Mouse (Mus musculus) WW6 (cell line): ENCODE data around the gene Iqsec1.
"Not testable (repeated sequence)": the region's sequence is repeated elsewhere in the genome, so short reads cannot be mapped to it uniquely, and the experiment has no call there.

Source experiments
- DNase-seq: peaks from one replicate; pipeline ENCODE4 v3.0.0-alpha.2; 2013; ENCODE audit warnings: low read depth, low spot score

Iqsec1 gene

DNA sequence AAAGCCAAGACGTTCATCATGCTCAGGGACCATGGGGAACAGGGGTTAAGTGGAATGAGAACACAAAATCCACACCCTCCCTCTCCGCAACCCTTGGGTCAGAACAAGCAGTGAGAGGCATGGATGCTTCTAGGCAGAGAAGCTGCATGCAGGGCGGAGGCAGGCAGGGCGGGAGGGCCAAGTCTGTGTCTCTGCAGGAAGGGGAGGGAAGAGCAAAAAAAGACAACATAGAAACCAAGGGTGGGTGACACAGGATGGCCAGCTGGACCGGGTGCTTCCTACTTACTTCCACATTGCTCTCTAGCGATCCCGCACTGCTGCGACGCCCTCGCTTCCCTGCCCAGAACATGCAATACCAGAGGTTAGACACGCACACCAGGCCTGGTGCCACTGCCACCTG, 324.7 kb downstream of the Iqsec1 start:
- no peak for DNase-seq

- DNase-seq = no peak
Measured at GRCm38 (mm10) chr6:90662148-90662547, 326.3 kb downstream of the Iqsec1 start.

DNA sequence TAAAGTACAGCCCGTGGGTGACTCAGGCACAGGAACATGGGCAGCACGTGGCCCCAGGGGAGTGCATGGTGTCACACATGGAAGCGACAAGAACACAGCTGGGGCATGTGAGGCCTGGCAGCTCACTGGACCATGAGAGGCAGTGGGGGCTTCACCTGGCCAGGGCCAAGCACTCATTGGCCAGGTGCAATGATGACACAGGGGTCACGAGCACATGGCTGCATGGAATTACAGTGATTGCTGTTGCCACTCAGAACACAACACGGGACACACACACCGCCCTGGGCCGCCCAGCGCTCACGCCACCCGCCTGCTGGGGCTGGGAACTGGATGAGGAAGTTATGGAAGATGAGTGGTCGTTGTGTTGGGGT, 327.5 kb downstream of the Iqsec1 start:
- DNase-seq = no peak

DNA sequence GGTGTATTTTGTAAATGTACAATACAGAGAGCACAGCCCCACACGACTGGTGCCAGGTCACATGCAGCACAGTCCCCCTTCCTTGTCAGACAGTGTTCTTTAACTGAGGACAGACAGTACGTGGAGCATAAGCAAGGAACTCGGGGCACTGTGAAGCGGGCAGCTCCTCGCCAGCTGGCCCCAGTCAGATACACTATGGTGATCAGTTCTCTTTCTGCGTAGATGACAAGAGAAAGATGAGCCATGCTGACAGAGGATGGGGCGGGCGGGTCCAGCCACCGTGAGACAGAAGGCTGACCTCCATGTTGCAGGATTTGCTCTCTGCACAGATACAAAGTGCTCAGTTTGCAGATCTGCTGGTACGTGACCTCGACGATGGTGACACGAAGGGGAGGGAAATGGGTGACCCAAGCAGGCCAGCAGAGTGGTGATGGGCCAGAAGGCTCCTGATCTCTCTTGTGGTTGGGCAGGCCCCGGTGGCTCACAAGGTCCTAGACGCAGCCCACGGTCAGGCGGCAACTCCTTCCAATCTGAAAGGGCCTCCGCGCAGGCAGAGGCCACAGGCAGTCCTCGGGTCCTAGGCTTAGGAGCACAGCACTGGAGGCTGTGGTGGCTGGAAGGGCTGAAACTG, 328.0 kb downstream of the Iqsec1 start:
- no peak for DNase-seq

GRCm38 (mm10) chr6:90659913-90660312, 328.6 kb downstream of the Iqsec1 start:
- DNase-seq = no peak

DNA sequence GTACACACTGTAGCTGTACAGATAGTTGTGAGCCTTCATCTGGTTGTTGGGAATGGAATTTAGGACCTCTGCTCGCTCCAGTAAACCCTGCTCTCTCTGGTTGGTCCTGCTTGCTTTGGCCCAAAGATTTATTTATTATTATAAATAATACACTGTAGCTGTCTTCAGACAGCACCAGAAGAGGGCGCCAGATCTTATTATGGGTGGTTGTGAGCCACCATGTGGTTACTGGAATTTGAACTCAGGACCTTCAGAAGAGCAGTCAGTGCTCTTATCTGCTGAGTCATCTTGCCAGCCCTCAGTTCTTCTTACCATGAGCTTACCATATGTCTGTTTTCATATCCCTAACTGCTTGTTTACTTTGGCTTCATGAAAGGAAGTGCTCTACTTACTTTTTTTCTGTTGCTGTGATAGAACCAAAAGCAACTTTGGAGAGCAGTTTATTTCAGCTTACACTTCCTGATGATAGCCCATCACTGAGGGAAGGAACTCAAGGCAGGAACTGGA, 332.1 kb downstream of the Iqsec1 start:
- not testable (repeated sequence) for DNase-seq

- no peak for DNase-seq
Measured at GRCm38 (mm10) chr6:90653736-90654135, 334.7 kb downstream of the Iqsec1 start.

GRCm38 (mm10) chr6:90650634-90651033, 337.9 kb downstream of the Iqsec1 start:
- DNase-seq = no peak

DNA sequence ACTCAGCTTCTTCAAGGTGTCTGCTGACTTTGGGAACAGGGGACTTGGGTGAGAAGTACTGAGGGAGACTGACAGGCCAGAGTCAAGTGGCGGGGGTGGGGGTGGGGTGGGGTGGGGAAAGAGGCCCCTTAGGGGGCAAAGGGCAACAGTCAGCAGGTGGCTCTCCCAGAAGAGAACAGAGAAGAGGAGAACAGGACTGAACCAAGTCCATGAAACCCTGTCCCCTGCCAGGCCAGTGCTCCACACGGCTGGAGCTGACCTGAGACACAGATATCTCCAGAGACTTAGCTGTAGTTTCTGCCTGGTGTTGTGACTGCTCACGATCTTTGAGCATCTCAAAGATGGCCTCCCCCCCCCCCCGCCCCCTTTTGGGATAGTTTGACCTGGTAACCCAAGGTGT, 339.2 kb downstream of the Iqsec1 start:
- no peak for DNase-seq

DNA sequence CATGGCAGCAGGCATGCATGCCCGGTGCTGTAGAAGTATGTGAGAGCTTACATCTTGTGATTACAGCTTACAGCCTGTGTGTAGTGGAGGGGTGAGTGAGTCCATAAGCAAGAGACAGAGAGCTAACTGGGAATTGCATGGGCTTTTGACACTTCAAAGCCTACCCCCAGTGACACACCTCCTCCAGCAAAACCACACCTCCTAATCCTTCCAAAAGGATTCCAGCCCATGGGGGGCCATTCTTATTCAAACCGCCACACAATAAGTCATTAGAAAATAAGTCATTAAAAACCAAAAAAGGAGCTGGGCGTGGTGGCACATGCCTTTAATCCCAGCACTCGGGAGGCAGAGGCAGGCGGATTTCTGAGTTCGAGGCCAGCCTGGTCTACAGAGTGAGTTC, 340.1 kb downstream of the Iqsec1 start:
- DNase-seq = no peak

DNA sequence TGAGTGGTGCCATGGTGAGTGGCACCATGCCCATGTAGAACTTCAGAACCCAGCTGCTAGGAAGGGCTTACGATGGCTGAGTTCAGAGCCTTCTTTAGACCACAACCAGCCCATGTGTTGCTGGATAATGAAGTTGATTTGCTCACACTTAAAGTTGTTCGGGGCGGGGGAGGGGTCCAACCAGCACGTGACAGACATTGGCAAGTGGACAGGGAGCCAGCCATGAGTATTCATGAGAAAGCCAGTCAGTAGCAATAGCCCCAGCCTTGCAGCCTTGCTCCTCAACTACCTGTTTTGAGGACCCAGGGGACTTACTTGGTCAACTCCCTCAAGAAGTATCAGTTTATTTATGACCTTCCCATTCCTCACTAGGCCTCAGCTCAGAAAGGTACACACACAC, 343.5 kb downstream of the Iqsec1 start:
- no peak for DNase-seq

DNA sequence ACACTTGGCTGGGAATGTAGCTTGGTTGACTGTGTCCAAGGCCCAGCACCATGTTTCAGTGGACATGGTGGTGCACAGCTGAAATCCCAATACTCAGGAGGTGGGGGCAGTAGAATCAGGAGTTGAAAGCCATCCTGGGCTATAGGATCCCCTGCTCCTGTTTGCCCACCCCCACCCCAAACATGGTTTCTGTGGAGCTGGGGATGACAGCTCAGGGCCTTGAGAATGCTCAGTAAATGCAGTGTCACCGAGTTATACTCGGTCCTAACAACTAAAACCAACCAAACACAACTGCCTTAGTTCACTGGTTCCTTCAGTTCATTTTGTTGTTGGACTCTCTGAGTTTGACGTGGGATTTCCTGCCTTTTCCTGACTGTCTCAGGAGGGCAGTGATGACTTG, 345.4 kb downstream of the Iqsec1 start:
- DNase-seq = no peak

DNA sequence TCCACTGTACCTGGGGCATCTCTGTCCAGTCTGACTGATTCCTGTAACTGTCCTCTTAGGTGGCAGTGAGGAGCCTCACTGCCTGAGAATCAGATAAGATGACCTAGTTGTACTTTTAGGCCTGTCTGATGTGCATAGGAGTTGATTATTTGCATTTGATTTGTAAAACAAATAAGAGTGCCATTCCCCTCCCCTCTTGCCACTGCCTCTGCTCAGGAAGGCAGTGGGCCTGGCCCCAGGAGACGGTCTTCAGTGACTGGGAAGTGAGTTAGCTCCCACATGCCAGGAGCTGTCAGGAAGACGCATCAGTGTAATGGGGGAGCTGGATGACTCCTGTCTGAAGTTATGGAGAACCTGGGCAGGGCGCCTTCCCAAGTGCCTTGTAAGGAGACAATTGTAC, 352.9 kb downstream of the Iqsec1 start:
- DNase-seq = no peak

DNA sequence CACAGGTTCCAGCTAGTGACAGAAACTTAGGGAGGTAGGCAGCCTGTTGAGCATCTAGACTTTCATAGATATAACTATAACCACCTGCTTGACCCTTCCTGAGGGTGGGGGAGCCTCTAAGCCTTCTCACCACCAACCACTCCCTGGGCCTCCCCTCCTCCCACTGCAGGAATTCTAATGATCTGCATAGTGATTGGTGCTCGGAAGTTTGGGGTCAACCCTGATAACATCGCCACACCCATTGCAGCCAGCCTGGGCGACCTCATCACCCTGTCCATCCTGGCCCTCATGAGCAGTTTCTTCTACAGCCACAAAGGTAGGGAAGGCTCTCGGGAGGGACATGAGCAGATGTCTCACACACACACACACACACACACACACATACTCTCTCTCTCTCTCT, 353.4 kb downstream of the Iqsec1 start:
- no peak for DNase-seq

DNA sequence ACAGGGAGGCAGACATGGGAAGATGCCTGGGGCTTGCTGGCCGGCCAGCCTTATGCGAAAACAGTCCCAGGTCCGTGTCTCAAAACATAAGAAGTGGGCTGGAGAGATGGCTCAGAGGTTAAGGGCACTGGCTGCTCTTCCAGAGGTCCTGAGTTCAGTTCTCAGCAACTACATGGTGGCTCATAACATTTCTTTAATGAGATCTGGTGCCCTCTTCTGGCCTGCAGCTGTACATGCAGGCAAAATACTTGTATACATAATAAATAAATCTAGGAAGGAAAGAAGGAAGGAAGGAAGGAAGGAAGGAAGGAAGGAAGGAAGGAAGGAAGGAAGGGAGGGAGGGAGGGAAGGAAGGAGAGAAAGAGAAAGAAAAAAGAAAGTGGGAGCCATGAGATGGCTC, 356.0 kb downstream of the Iqsec1 start:
- DNase-seq = not testable (repeated sequence)

GRCm38 (mm10) chr6:90630427-90630826, 358.1 kb downstream of the Iqsec1 start:
- DNase-seq = no peak

DNA sequence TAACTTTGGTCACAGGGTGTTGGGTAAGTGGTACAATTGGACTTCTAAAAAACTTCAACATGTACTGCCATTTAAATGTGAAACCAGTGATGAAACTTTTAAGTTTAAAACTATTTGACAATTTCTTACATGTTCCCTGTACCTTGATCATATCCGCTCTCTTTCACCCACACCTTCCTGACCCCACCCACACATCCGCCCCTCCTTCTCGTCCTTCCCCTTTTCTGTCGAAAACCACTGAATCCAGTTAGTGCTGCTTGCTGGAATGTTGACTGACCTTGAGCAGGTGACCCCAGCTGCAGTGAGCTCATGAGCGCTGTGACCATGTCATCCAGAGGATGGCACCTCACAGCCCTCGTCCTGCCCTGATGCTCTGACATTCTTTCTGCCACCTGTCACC, 359.0 kb downstream of the Iqsec1 start:
- no peak for DNase-seq

DNA sequence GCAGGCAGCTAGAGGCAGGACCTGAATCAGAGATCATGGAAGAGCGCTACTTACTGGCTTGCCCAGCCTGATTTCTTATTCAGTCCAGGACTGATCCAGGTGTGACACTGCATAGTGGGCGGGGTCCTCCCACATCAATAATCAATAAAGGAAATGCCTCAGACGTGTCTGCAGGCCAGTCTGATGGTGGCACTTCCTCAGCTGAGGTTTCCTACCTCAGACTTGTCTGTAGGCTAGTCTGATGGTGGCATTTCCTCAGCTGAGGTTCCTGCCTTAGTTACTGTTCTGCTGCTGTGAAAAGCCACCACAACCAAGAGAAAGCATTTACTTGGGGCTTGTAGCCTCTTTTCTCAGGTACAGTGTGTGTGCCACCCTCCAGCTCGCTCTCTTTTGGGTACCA, 360.9 kb downstream of the Iqsec1 start:
- no peak for DNase-seq

DNA sequence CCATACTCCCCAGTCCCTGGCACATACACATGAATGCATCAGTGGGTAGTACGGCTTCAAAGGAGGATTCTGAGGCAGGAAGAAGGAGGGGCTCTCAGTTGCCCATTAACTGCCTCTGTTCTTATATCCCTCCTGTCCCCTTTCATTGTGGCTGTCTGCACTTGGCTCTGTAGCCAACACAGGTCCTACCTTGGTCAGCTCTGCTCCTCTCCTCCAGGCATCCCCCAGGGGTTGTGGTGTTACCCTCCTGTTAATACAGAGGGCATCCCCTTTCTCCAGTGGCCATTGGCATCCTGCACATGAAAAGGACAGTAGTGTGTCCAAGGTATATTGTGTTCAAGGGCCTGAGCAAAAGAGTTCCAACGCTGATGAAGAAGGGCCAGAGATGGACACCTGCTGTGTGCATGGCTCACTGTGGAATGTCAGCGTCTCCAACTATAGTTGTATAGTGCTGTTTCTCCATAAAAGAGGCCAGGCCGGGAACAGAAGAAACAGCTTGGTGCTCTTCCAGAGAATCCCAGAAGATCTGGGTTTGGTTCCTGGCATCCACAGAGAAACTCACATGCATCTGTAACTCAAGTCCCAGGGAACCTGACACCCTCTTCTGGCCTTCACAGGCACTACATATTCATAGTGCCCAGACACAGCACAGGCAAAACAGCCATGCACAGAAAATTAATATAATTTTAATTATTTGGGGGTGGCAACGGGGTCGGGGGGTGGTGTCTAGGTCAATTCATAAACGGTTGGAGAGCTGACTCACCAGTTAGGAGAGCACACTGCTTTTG, 363.1 kb downstream of the Iqsec1 start:
- DNase-seq = no peak

DNA sequence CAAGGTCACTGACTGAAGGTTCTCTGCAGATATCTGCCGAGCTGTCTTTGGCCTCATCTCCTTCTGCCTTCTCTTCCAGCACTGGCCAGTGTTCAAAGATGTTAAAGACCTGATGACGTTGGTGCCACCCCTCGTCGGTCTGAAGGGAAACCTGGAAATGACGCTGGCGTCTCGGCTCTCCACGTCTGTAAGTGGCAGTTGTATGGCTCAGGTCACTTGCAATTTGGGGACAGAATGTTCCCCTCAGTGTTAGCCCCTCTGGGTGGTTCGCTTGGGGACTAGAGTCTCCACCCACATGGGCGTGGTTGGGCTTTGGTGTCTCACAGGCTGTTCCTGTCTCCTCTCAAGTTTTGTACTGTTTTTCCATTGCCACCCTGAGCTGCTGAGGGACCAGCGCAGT, 363.8 kb downstream of the Iqsec1 start:
- DNase-seq = no peak

DNA sequence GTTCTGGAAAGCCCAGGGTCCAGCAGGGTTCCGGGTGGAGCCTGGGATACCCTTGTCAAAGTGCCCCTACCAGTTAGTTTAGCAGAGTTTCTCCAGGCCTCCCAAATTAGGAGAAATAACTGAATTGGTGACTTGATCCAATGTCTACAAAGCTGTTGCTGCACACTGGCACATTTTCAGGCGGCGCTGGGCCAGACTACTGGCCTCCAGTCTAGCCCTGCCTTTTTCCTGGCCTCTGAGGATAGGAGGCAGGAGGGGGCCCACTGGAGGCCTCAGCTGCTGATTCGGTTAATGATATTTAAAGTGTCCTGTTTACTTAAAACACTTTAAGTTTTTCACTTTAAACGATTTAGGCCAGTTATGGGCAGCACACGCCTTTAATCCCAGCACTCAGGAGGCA, 364.3 kb downstream of the Iqsec1 start:
- DNase-seq = no peak

GRCm38 (mm10) chr6:90623456-90623836, 365.0 kb downstream of the Iqsec1 start:
- no peak for DNase-seq

GRCm38 (mm10) chr6:90622758-90623455, 365.6 kb downstream of the Iqsec1 start:
- no peak for DNase-seq
